Mouse (Mus musculus): Measurements from ENCODE around the gene Cbx8. TPM values are rescaled to one million over a fixed set of nuclear protein-coding genes. Genes with fewer than 3 reads are reported as not detected.

The Cbx8 gene
- 6.1 and 7.0 TPM in 2 replicates for polyA plus RNA-seq (2015; fragmentation: Nextera tagmentation; extraction: Ambion mirVana)

- H3K4me2 ChIP-seq: peak within 1 kb of the TSS; percentile 98
- H3K27ac ChIP-seq (replicated peaks): peak within 1 kb of the TSS; percentile 83
- peak within 1 kb of the TSS; percentile 69 for H3K4me3 ChIP-seq
- peaks cover 83% of the 10 kb centered on the region for H3K27me3 ChIP-seq (replicated peaks)
- ATAC-seq (ENCODE audit: extremely low read depth, insufficient number of reproducible peaks, low FRiP score, low TSS enrichment): peak; percentile 89
- H3K9me3 ChIP-seq: no peaks in the 10 kb centered on the region
- under 1% methylated on average over 61 of the region's 63 CpGs for WGBS
- peaks cover 12% of the 10 kb centered on the region for H3K36me3 ChIP-seq
- H3K9ac ChIP-seq: peak within 1 kb of the TSS; percentile 89
- peaks cover 65% of the 10 kb centered on the region for H3K4me1 ChIP-seq
These were observed at the start of gene Cbx8 for GRCm38 (mm10) chr11:119040600-119041324. TSS of gene Cbx8 (minus strand) at chr11:119040969.

- Histone ChIP-seq H3K27ac (replicated peaks) (no peak overlapping the region), H3K9ac (peak overlapping the region; percentile 82), H3K27me3 (replicated peaks) (peaks cover 42% of the 10 kb centered on the region), H3K36me3 (no peaks in the 10 kb centered on the region), H3K9me3 (no peaks in the 10 kb centered on the region), H3K4me1 (peaks cover 50% of the 10 kb centered on the region), H3K4me2 (peak overlapping the region; percentile 82), H3K4me3 (peak overlapping the region; percentile 60)
- under 1% methylated on average over 75 of the region's 75 CpGs for WGBS
- ATAC-seq (ENCODE audit: extremely low read depth, insufficient number of reproducible peaks, low FRiP score, low TSS enrichment): no peak
These were observed 49.5 kb upstream of the Cbx8 start for GRCm38 (mm10) chr11:119090076-119090960.

GRCm38 (mm10) chr11:119089235-119090075, 48.7 kb upstream of the Cbx8 start:
- peaks cover 48% of the 10 kb centered on the region for H3K4me1 ChIP-seq
- ATAC-seq (ENCODE audit: extremely low read depth, insufficient number of reproducible peaks, low FRiP score, low TSS enrichment): no peak

GRCm38 (mm10) chr11:119088391-119089234, 47.8 kb upstream of the Cbx8 start:
- no peak overlapping the region for H3K27ac ChIP-seq (replicated peaks)
- H3K36me3 ChIP-seq: no peaks in the 10 kb centered on the region
- peak overlapping the region; percentile 82; the same call in 1 of the 2 replicates for H3K4me2 ChIP-seq
- H3K27me3 ChIP-seq (replicated peaks): peaks cover 42% of the 10 kb centered on the region
- H3K9me3 ChIP-seq: no peaks in the 10 kb centered on the region
- no peak for ATAC-seq (ENCODE audit: extremely low read depth, insufficient number of reproducible peaks, low FRiP score, low TSS enrichment)
- peak overlapping the region; percentile 60 for H3K4me3 ChIP-seq
- WGBS: 2% methylated on average over 28 of the region's 28 CpGs
- H3K4me1 ChIP-seq: peaks cover 56% of the 10 kb centered on the region
- no peak overlapping the region for H3K9ac ChIP-seq

More at GRCm38 (mm10) chr11:119089235-119090075, 48.7 kb upstream of the Cbx8 start:
- Histone ChIP-seq H3K27ac (replicated peaks) (no peak overlapping the region), H3K9me3 (no peaks in the 10 kb centered on the region), H3K36me3 (no peaks in the 10 kb centered on the region), H3K9ac (peak overlapping the region; percentile 82), H3K4me3 (peak overlapping the region; percentile 60), H3K27me3 (replicated peaks) (peaks cover 42% of the 10 kb centered on the region), H3K4me2 (peak overlapping the region; percentile 82)
- under 1% methylated on average over 41 of the region's 41 CpGs for WGBS

- Histone ChIP-seq H3K4me1 (peaks cover 67% of the 10 kb centered on the region), H3K4me3 (peak overlapping the region; percentile 11), H3K4me2 (peak overlapping the region; percentile 44), H3K27ac (replicated peaks) (no peak overlapping the region), H3K27me3 (replicated peaks) (peaks cover 48% of the 10 kb centered on the region), H3K9me3 (no peaks in the 10 kb centered on the region), H3K36me3 (peaks cover 5% of the 10 kb centered on the region; the same call in 1 of the 2 replicates), H3K9ac (peak overlapping the region; percentile 47; the same call in 1 of the 2 replicates)
- 4% methylated on average over 35 of the region's 35 CpGs for WGBS
- no peak for ATAC-seq (ENCODE audit: extremely low read depth, insufficient number of reproducible peaks, low FRiP score, low TSS enrichment)
These were observed 46.7 kb upstream of the Cbx8 start for GRCm38 (mm10) chr11:119087301-119088082.

- H3K9ac ChIP-seq: peak within 1 kb of the TSS; percentile 90
- peak within 1 kb of the TSS; percentile 98 for H3K27ac ChIP-seq (replicated peaks)
- peaks cover 60% of the 10 kb centered on the region for H3K27me3 ChIP-seq (replicated peaks)
- WGBS: 2% methylated on average over 66 of the region's 67 CpGs
- H3K4me3 ChIP-seq: peak within 1 kb of the TSS; percentile 73
- peak; percentile 59; the same call in 1 of the 2 replicates for ATAC-seq (ENCODE audit: extremely low read depth, insufficient number of reproducible peaks, low FRiP score, low TSS enrichment)
- peak within 1 kb of the TSS; percentile 86 for H3K4me2 ChIP-seq
- H3K36me3 ChIP-seq: peaks cover 15% of the 10 kb centered on the region
- peaks cover 75% of the 10 kb centered on the region for H3K4me1 ChIP-seq
- no peaks in the 10 kb centered on the region for H3K9me3 ChIP-seq
These were observed 45.6 kb upstream of the Cbx8 start, which contains the start of gene Cbx4 for GRCm38 (mm10) chr11:119086144-119086971. TSS of gene Cbx4 (minus strand) at chr11:119086221.

- Histone ChIP-seq H3K9ac (peak overlapping the region; percentile 90), H3K4me2 (peak overlapping the region; percentile 86), H3K27me3 (replicated peaks) (peaks cover 68% of the 10 kb centered on the region), H3K9me3 (no peaks in the 10 kb centered on the region), H3K4me3 (peak overlapping the region; percentile 73), H3K36me3 (peaks cover 24% of the 10 kb centered on the region), H3K27ac (replicated peaks) (peak overlapping the region; percentile 98), H3K4me1 (peaks cover 81% of the 10 kb centered on the region)
- under 1% methylated on average over 62 of the region's 66 CpGs for WGBS
- ATAC-seq (ENCODE audit: extremely low read depth, insufficient number of reproducible peaks, low FRiP score, low TSS enrichment): peak; percentile 38
These were observed 44.7 kb upstream of the Cbx8 start for GRCm38 (mm10) chr11:119085279-119086062.

- no peaks in the 10 kb centered on the region for H3K9me3 ChIP-seq
- peak overlapping the region; percentile 90 for H3K9ac ChIP-seq
- peaks cover 79% of the 10 kb centered on the region for H3K4me1 ChIP-seq
- H3K4me3 ChIP-seq: peak overlapping the region; percentile 73
- peaks cover 31% of the 10 kb centered on the region for H3K36me3 ChIP-seq
- 3% methylated on average over 18 of the region's 18 CpGs for WGBS
- peaks cover 61% of the 10 kb centered on the region for H3K27me3 ChIP-seq (replicated peaks)
- peak overlapping the region; percentile 86 for H3K4me2 ChIP-seq
- ATAC-seq (ENCODE audit: extremely low read depth, insufficient number of reproducible peaks, low FRiP score, low TSS enrichment): no peak
- peak overlapping the region; percentile 98 for H3K27ac ChIP-seq (replicated peaks)
These were observed 43.9 kb upstream of the Cbx8 start for GRCm38 (mm10) chr11:119084446-119085278.
